Mouse (Mus musculus) left cerebral cortex, adult 8-10 months (tissue): ENCODE data around the gene Sell. TPM values are rescaled to one million over a fixed set of nuclear protein-coding genes. Genes with fewer than 3 reads are reported as not detected.
"Not testable (repeated sequence)": the region's sequence is repeated elsewhere in the genome, so short reads cannot be mapped to it uniquely, and the experiment has no call there.

Experiments
- DNase-seq, 2 experiments: peaks; one replicate each; pipeline ENCODE4 v3.0.0; 2022; ENCODE audit warnings: low spot score in 2 of 2
- total RNA-seq, 4 experiments: library from RNA; stranded (reverse); gene quantifications; 2 replicates each; pipeline ENCODE4 v1.2.4; 2022

Gene Sell
- total RNA-seq: under 1 TPM in 1 of 4 experiments, not detected in 3; 0.32 TPM

GRCm38 (mm10) chr1:164061925-164062324 is at the start of gene Sell:
TSS of gene Sell (plus strand) at chr1:164061982.
- DNase-seq: no peak

DNA sequence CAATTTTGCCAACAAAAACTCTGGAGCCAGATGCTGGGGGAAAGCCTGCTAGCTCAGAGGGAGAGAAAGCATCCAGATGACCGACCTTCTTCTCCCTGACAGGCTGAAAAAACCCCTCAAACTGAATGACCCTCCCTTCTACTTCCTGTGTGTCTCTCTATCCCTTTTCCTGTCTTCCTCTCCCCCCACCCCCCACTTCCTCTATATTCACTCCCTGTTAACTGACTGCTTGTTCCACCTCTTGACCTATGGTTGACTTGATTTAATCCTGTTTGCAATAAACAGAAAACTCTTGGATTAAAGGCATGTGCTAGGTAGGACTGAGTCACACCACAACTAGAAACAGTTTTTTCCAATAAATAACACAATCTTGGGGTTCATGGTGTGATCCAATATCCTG is 47.2 kb upstream of the Sell start:
- no peak for DNase-seq

- no peak for DNase-seq
Measured at GRCm38 (mm10) chr1:164018221-164018896, 43.4 kb upstream of the Sell start.

DNA sequence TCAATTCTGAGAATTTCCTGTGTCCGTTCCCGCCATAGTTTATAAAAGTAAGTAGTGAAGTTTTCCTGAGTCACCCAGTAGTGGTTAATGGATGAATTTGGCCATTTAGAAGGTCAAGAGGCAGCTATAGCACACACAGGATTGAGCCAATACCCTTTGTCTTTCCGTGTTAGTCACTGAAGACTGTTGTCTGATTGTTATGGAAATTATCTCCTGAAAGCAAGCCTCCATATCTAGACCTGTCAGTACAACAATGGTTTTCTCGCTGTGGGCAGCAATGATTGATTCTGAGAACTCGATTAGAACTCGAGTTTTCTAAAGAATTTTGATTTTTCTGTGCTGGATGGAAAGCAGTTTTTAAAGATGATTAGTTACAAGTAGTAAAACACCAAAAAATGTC is 42.0 kb upstream of the Sell start:
- DNase-seq: no peak

- DNase-seq: not testable (repeated sequence)
Measured at GRCm38 (mm10) chr1:164020746-164021145, 41.0 kb upstream of the Sell start.

- DNase-seq: not testable (repeated sequence)
Measured at GRCm38 (mm10) chr1:164022106-164022505, 39.7 kb upstream of the Sell start.

DNA sequence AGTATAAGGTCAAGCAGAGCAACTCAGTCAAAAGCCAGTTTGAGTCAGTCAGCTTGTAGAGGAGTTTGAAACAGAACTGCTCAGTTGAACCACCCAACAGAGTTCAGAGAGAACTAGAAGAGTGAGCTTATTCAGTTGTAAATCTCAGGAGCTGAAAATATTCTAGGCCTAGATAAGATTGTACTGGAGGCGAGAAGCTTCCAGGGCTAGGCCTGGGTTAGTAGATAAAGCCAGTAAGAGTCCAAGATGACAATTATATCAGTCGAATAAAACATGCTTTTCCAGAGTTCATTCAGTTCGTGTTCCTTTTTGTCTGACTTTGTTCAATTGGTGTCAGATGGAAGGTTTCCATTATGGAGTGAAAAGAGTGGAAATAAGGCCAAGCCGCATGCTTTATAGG is 36.1 kb upstream of the Sell start:
- no peak for DNase-seq

DNA sequence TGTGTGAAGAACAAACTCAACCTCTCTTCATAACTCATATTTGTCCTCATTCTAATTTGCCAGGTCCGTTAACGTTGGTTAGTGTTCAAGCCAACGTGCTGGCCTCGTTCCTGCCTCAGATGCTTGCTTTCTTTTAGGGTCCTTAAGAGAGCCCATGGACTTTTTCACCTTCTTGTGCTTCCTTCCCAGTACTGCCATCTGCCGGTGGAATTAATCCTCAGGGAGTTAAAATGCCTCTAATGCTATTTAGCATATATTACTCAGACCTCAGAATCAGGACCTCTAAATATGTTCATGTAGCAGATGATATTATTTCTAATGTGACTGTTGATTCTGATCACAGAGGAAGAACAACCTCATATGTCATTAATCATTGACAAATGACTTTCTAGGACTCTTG is 34.4 kb upstream of the Sell start:
- no peak for DNase-seq

GRCm38 (mm10) chr1:164040385-164041135 is 21.2 kb upstream of the Sell start:
- no peak for DNase-seq

DNA sequence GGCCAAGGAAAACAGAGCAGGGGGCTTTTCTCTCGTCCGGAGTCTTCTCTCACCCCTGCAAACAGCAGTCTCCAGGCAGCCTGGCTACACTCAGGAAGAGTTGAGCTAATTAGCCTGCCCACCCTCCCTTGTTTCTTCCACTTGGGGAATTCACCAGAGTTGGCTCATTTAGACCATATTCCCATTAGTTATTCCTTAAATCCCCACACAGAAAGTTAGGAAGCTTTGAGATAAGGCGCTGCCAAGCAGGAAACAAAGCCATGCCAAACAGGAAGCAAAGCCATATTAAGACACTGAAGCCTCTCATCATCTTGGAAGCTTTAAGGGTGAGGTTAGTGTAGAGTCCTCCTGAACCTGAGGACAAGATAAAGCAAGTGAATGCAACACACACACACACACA is 18.2 kb upstream of the Sell start:
- DNase-seq: no peak

DNA sequence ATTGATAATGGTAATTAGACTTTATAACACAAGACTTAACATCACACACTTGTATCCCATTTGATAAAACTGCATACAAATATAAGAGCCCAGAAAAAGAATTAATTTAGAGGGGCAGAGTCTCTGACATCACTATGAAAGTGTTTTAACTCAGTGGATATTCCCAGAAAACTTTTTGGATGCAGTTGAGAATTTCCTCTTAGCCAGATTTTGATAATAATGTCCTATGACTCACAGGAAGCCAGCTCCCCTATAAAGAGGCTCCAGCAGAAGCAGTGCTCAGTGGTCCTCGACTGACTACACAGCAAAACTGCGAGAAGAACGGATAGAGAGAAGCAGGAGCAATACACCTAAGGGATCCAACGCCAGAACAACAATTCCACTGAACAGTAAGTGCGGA is 13.8 kb upstream of the Sell start, which contains the start of gene Sele:
Sele (plus strand) TSS at position 301 of the 400 bp plus-strand sequence.
- DNase-seq: no peak

- no peak for DNase-seq
Measured at GRCm38 (mm10) chr1:164053561-164053960, 8.2 kb upstream of the Sell start.

DNA sequence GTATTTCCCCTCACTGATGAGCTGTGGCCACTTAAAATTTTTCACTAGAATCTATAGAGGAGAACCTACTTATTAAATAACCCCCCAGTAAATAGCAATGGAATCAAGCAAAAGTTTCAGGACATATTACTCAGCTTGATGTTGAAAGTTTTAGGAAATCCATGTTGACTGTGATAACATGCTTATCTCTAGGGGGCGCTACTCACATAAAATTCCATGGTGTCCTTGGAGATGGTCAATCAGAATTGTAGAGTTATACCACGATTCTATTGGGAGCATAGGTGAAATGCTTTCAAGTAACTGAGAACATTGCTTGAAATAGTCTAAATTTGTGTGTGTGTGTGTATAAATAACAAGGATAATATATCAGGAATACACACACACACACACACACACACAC is 7.0 kb upstream of the Sell start:
- DNase-seq: no peak

DNA sequence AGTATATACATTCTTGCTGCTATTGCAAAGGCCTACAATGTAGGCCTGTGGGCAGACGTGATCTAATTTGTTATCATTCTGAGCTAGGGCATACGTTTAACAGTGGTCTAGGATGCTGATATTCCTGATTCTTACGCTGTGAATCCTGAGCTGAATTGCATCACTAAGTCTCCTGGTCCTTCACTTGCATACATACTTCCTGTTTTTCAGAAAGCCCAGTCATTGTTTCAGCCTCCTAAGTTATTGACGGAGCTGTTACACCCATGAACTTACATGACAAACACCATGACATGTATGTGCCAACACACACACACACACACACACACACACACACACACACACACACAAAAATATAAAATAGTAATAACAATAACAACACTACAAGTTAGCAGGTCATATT is 1.7 kb upstream of the Sell start:
- no peak for DNase-seq

- no peak for DNase-seq
Measured at GRCm38 (mm10) chr1:164061278-164061677, 504 bp upstream of the Sell start.

DNA sequence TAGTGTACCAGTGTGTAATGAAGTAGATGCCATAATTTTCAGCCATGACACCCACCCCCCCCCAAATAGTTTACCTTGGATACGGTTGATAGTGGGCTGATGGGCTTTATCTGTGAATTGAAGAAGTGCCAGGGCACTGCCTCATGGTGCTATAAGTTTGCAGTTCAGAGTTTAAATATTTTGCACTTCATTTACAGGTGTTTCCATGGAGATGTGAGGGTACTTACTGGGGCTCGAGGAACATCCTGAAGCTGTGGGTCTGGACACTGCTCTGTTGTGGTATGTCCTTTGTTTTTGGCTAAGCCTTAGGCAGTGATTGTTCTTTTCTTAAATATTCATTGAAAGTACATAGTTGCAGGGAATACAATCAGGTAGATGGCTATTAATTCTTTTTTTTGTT is 1.1 kb downstream of the Sell start:
- DNase-seq: no peak

GRCm38 (mm10) chr1:164063745-164064144 is 2.0 kb downstream of the Sell start:
- DNase-seq: no peak

DNA sequence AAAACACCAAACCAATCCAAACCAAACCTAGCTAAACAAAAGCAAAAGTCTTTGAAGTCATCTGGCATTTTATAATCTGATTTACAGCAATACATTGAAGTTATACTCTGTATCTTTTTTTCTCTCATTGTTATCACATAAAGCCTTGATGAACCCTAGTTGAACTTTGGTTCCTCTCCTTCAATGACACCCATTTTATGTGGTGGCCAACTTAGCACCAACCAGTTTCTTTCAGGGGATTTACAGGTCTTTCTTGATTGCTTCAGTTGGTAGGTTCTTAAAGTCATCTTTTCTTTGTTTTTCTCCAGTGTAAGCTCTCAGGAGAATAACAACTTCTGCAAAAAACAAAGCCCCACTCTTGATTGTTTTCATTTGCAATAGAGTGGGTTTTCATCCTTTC is 7.5 kb downstream of the Sell start:
- no peak for DNase-seq

- no peak for DNase-seq
Measured at GRCm38 (mm10) chr1:164070461-164070860, 8.7 kb downstream of the Sell start.

- no peak for DNase-seq
Measured at GRCm38 (mm10) chr1:164071111-164071510, 9.3 kb downstream of the Sell start.

GRCm38 (mm10) chr1:164072001-164072400 is 10.2 kb downstream of the Sell start:
- no peak for DNase-seq

- DNase-seq: no peak
Measured at GRCm38 (mm10) chr1:164073091-164073490, 11.3 kb downstream of the Sell start.

- DNase-seq: no peak
Measured at GRCm38 (mm10) chr1:164073803-164074202, 12.0 kb downstream of the Sell start.
